Mouse (Mus musculus) ZHBTc4 (cell line): ENCODE results near the gene Bmyc.
"Not testable (repeated sequence)": the region's sequence is repeated elsewhere in the genome, so short reads cannot be mapped to it uniquely, and the experiment has no call there.

Experiments used
- DNase-seq: peaks from one replicate; pipeline ENCODE4 v3.0.0-alpha.2; 2011; ENCODE audit warnings: low read depth, low spot score

The Bmyc gene

GRCm38 (mm10) chr2:25733199-25733930, 26.8 kb downstream of the Bmyc start:
- no peak for DNase-seq

DNA sequence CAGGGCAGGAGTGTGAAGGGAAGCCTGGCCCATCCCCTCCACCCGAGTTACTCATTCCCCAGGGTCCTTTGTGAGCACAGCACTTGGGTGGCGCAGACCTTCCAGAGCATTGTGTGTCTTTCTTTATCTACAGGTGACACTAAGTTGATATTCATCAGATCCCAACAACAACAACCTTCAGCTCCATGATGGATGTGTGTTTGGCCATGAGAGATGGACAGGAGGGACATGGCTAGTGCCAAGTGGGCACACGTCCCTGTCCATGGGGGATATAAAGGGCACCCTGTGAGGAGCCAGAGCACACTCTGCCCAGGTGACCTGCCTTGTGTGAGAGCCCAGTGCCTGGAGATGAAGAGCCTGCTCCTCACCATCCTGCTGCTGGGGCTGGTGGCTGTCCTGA, 30.2 kb downstream of the Bmyc start, which contains the start of gene Obp2b:
Gene Obp2b, plus strand, starts transcription at position 301 of the 400 bp plus-strand sequence.
- not testable (repeated sequence) for DNase-seq

- no peak for DNase-seq
Measured at GRCm38 (mm10) chr2:25741671-25742070, 35.1 kb downstream of the Bmyc start.

- no peak for DNase-seq
Measured at GRCm38 (mm10) chr2:25754201-25754600, 47.7 kb downstream of the Bmyc start.
